Comparison of ENCODE assay signal across 8 mouse cellular contexts in the genomic region with DNA sequence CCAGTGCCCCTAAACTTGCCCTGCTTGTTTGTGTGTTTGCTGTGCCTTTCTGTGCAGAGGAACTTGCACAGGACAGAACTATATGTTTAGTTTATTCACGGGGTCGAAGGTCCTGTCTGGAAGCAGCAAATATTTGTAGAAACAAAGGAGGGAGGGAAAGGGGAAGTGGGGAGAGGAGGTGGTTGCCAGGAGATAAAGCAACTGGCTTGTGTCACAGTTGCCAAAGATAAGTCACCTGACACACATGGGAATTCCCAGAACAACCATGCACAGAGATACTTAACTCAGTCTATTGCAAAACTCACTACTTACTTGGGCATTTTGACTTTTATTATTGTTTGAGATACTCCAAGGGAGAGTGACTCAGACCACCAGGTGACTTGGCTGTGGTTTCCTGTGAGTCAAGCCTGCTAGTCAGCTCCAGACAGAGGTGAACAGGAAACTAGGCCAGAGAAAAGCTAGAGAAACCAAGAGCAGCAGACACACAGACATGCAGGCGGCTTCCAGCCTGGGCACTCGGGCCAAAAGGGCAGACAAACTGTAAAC.
A peak's percentile ranks its signal among the peaks of the same experiment; 100 is the strongest.
DNase-seq lines count a peak whose midpoint lies in the region; ATAC-seq lines count a peak whose summit lies in the region.

No protein-coding gene starts in this region.

- WGBS in heart, embryonic 16.5 days: 18% methylated on average over 4 of the region's 4 CpGs
- WGBS in limb, embryonic 15.5 days: 53% methylated on average over 4 of the region's 4 CpGs

- H3K27ac ChIP-seq in heart, embryonic 16.5 days (ENCODE audit: low read length): peak overlapping the region; percentile 79
- peak overlapping the region; percentile 73 for H3K27ac ChIP-seq in limb, embryonic 15.5 days

- H3K9me3 ChIP-seq in heart, embryonic 16.5 days (replicated peaks; ENCODE audit: control insufficient read depth, low read length): no peaks in the 10 kb centered on the region
- no peaks in the 10 kb centered on the region for H3K9me3 ChIP-seq in limb, embryonic 15.5 days

- H3K4me2 ChIP-seq in heart, embryonic 16.5 days (ENCODE audit: low read depth, low read length): no peak overlapping the region
- H3K4me2 ChIP-seq in limb, embryonic 15.5 days: no peak overlapping the region

- no peak overlapping the region for H3K4me3 ChIP-seq in heart, embryonic 16.5 days (ENCODE audit: low read length)
- H3K4me3 ChIP-seq in limb, embryonic 15.5 days: no peak overlapping the region

- H3K4me1 ChIP-seq in heart, embryonic 16.5 days (ENCODE audit: control insufficient read depth, insufficient read depth, low read length): peaks cover 20% of the 10 kb centered on the region
- H3K4me1 ChIP-seq in limb, embryonic 15.5 days: peaks cover 18% of the 10 kb centered on the region

- DNase-seq in adrenal gland, adult (ENCODE audit: inconsistent age in 2 of 2, low spot score in 1 of 2): peak; percentile 82 to 90
- no peak for DNase-seq in adrenal gland, postnatal 4 days (ENCODE audit: low spot score in 2 of 2)
- peak; percentile 55 for DNase-seq in adrenal gland, postnatal 25 days
- peak; percentile 78 to 87 for DNase-seq in natural killer cell, adult 2 months (ENCODE audit: low spot score in 2 of 2)
- DNase-seq in cerebellum, postnatal 14 days: no peak
- no peak for DNase-seq in right cerebral cortex, adult 18-20 months

- no peaks in the 10 kb centered on the region for H3K27me3 ChIP-seq in heart, embryonic 16.5 days (ENCODE audit: control insufficient read depth, insufficient read depth, low read length)
- no peaks in the 10 kb centered on the region for H3K27me3 ChIP-seq in limb, embryonic 15.5 days

- peak; percentile 39 for ATAC-seq in heart, embryonic 16.5 days (replicated peaks; ENCODE audit: extremely low read depth, insufficient read depth, low FRiP score)
- ATAC-seq in limb, embryonic 15.5 days (ENCODE audit: insufficient number of reproducible peaks, low FRiP score, low TSS enrichment, low read depth): no peak

- no peak overlapping the region; the same call in 1 of the 2 replicates for H3K9ac ChIP-seq in heart, embryonic 16.5 days (ENCODE audit: low read length)
- no peak overlapping the region for H3K9ac ChIP-seq in limb, embryonic 15.5 days

- H3K36me3 ChIP-seq in heart, embryonic 16.5 days (ENCODE audit: control insufficient read depth, insufficient read depth): no peaks in the 10 kb centered on the region
- H3K36me3 ChIP-seq in limb, embryonic 15.5 days: no peaks in the 10 kb centered on the region

Comparison
In these comparisons a context has a peak if more than half of its experiments do, and no peak if none do; other contexts are left out.
1. DNase-seq: peak in adrenal gland, adult (2 of 2), adrenal gland, postnatal 25 days (single experiment) and natural killer cell, adult 2 months (2 of 2); none in adrenal gland, postnatal 4 days (0 of 2), cerebellum, postnatal 14 days (0 of 2) and right cerebral cortex, adult 18-20 months (single experiment).